Mouse (Mus musculus) neural tube, embryonic 13.5 days (tissue): ENCODE measurements around the gene Tecpr2. TPM values are rescaled to one million over a fixed set of nuclear protein-coding genes. Genes with fewer than 3 reads are reported as not detected.

Experiments
- polyA plus RNA-seq: library from polyadenylated mRNA; unstranded; fragments of >200 nt; fragmentation: Nextera tagmentation; extraction: Ambion mirVana; gene quantifications from 2 replicates; pipeline ENCODE4 v1.2.1, GENCODE M21; 2015

Gene Tecpr2
- polyA plus RNA-seq, 1 experiment from 2014 or later, result 6.3 TPM

Other genes starting within 250 kb of the Tecpr2 start
- gene 1700001K19Rik, start 206.6 kb upstream of the Tecpr2 start, polyA plus RNA-seq, result 0.28 TPM in 1 of 2 replicates, not detected in the other
- 1,439 and 1,490 TPM in 2 replicates for gene Hsp90aa1, start 186.5 kb upstream of the Tecpr2 start, polyA plus RNA-seq
- 27.1 and 28.0 TPM in 2 replicates for gene Wdr20, start 151.3 kb upstream of the Tecpr2 start, polyA plus RNA-seq
- gene Mok, start 48.3 kb upstream of the Tecpr2 start, polyA plus RNA-seq, result 10.8 and 11.7 TPM in 2 replicates
- gene Zfp839, start 39.0 kb upstream of the Tecpr2 start, polyA plus RNA-seq, result 3.9 and 4.3 TPM in 2 replicates
- 66.0 and 66.9 TPM in 2 replicates for gene Cinp, start 119 bp upstream of the Tecpr2 start, polyA plus RNA-seq
- 7.2 and 7.8 TPM in 2 replicates for gene Ankrd9, start 89.8 kb downstream of the Tecpr2 start, polyA plus RNA-seq
- 5.8 and 6.8 TPM in 2 replicates for gene Rcor1, start 150.1 kb downstream of the Tecpr2 start, polyA plus RNA-seq